Mouse (Mus musculus) bone marrow, adult 2 months (tissue): ENCODE data around the gene Nt5c1a. TPM values are rescaled to one million over a fixed set of nuclear protein-coding genes. Genes with fewer than 3 reads are reported as not detected.

Experiments
- H3K27ac ChIP-seq: fragments of 200-500 bp; 2 replicates; pipeline ENCODE4 v1.5.1; 2012; ENCODE audit warnings: low read depth, mild to moderate bottlenecking, control low read depth, inconsistent platforms, low read length; ENCODE audit not compliant: control insufficient read depth, poor library complexity, insufficient read depth
- H3K4me1 ChIP-seq: fragments of 200-500 bp; 2 replicates; pipeline ENCODE4 v1.6.1; 2011; ENCODE audit warnings: low read length; ENCODE audit not compliant: control insufficient read depth, insufficient read depth
- H3K4me3 ChIP-seq: fragments of 200-500 bp; replicated peaks from 2 replicates; pipeline ENCODE3; 2011; ENCODE audit warnings: mild to moderate bottlenecking, low read depth, low read length, control low read depth; ENCODE audit not compliant: control insufficient read depth
- CTCF ChIP-seq: fragments of 200-500 bp; IDR thresholded peaks from 2 replicates; pipeline ENCODE4 v1.5.1; 2011; ENCODE audit warnings: low read length, control low read depth; ENCODE audit not compliant: control insufficient read depth, insufficient read depth
- POLR2A ChIP-seq: fragments of 200-500 bp; IDR thresholded peaks from 2 replicates; pipeline ENCODE4 v1.6.1; 2011; ENCODE audit warnings: low read depth, mild to moderate bottlenecking, control low read depth, low read length, borderline replicate concordance; ENCODE audit not compliant: control insufficient read depth
- WGBS: fragments of 180-500 bp; shearing (Covaris S2); methylation state at CpG from one replicate; pipeline ENCODE4 v1.1.7; 2018; 5-methylcytosine and 5-hydroxymethylcytosine counted together
- polyA plus RNA-seq: library from polyadenylated mRNA; stranded (reverse); fragments of >200 nt; gene quantifications from 2 replicates; pipeline ENCODE4 v1.2.4, GENCODE M21; 2011; ENCODE audit warnings: low replicate concordance; ENCODE audit not compliant: missing spikeins, insufficient read depth, insufficient read length

The Nt5c1a gene
- polyA plus RNA-seq, 1 experiment, result not detected

DNA sequence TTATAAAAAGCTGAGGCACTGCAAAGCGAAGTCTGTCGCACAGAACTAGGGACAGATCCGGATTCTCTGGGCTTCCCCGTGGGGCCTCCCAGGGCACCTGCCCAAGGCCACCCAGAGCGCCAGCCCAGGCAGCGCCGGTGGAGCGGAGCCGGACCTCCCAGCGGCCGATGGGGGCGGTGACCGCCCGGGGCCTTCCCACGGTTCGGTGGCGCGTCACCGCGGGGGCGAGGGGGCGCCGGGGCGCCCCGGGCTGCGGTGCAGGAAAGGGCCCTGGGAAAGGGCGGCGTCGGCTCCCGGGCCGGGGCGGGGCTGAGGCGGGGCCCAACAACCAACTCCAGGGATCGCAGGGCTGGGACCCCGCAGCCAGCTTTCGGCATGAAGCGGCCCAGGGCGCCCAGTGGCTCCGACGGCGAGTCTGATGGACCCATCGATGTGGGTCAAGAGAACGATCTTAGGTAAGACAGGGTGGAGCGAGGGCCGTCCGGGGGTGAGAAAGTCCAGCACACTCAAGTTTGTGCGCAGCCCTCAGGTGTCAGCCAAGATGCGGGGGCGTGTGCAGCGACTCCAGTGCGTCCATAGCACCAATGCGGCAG, 32.3 kb downstream of the Nt5c1a start, which contains the start of gene Heyl:
Gene Heyl, plus strand, starts transcription at position 65 of the 593 bp plus-strand sequence.
- no peak for TF ChIP-seq CTCF
- no peak for TF ChIP-seq POLR2A
- WGBS, result 5% methylated on average over 52 of the region's 52 CpGs
- Histone ChIP-seq H3K27ac (no peak within 1 kb of the TSS), H3K4me3 (peak within 1 kb of the TSS; percentile 15), H3K4me1 (no peaks in the 10 kb centered on the region; the same call in none of the 2 replicates)

DNA sequence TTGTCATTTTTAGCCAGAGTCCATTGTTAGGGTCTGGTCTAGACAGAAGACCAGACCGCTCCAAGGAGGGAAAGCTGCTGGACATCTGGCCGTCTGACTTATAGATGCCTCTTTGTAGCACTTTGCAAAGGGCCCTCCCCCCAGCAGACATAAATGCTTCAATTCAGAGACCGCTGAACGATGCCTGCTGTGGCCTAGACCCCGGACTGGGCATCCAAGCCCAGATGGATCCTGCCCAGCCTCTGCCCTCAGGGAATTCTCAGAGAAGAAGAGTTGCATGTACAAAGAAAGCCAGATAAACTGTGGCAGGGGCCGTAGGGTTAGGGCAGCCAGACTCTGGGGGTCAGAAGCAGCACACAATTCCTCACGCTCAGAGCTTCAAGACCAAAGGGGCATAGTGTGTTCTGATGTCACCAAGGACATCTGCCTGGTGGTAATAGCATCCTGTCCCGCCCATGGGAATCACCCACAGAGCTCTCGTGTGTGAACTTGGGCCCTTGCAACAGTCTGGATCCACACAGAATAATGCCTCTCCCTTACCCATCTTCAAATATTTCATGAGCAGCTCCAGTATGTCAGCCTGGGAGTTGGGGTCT, 34.6 kb downstream of the Nt5c1a start:
- WGBS, result 68% methylated on average over 9 of the region's 9 CpGs
- TF ChIP-seq CTCF (no peak), POLR2A (no peak)
- H3K4me1 ChIP-seq, result no peaks in the 10 kb centered on the region; the same call in none of the 2 replicates
- H3K4me3 ChIP-seq, result no peak overlapping the region
- H3K27ac ChIP-seq, result no peak overlapping the region

- no peak overlapping the region for H3K4me3 ChIP-seq
- H3K4me1 ChIP-seq, result no peaks in the 10 kb centered on the region; the same call in none of the 2 replicates
- WGBS, result 65% methylated on average over 13 of the region's 13 CpGs
- no peak for TF ChIP-seq POLR2A
- no peak for TF ChIP-seq CTCF
- H3K27ac ChIP-seq, result no peak overlapping the region
These were observed 35.2 kb downstream of the Nt5c1a start for GRCm38 (mm10) chr4:123236431-123237031.

DNA sequence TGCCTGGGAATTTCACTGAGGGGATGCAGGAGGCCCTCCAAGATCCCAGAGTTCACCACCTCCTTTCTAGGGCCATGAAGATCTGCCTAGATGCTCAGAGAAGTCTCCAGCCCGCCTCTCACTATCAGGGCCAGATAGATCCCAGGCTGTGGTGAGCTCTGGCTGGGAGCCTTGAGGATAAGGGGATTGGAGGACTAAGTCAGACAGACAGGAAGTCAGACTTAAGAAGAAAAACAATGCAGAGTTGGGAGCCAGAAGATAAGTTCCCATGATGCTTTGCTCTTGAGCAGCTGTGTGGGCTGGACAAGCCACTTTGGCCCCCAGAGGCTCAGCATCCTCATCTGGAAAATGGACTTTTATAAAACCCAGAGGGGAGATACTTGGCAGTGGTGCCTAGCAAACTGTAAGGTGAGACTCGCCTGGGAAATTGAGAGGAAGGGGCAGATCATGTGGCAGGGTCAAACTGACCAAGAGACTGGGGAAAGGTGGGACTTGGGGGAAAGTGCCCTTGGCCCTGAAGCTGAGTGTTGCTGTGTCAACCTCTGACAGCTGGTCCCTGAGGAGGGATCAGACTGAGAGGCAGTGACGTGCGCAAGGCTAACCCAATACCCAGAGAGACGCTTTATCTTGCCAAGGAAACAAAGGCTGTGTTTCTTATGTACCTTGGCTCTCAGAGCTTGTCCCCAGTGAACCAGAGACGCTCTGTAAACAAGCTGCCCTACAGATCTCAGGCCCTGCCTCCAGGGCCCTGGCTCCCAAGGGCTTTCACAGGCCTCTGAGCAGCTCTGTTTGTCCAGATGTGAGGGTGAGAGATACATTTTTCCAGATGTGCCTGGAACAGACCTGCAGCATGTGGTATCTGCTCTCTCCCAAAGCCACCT, 36.3 kb downstream of the Nt5c1a start:
- Histone ChIP-seq H3K27ac (peak overlapping the region; percentile 4), H3K4me1 (no peaks in the 10 kb centered on the region; the same call in 1 of the 2 replicates), H3K4me3 (no peak overlapping the region)
- 70% methylated on average over 6 of the region's 6 CpGs for WGBS
- TF ChIP-seq POLR2A, result no peak
- TF ChIP-seq CTCF, result no peak

DNA sequence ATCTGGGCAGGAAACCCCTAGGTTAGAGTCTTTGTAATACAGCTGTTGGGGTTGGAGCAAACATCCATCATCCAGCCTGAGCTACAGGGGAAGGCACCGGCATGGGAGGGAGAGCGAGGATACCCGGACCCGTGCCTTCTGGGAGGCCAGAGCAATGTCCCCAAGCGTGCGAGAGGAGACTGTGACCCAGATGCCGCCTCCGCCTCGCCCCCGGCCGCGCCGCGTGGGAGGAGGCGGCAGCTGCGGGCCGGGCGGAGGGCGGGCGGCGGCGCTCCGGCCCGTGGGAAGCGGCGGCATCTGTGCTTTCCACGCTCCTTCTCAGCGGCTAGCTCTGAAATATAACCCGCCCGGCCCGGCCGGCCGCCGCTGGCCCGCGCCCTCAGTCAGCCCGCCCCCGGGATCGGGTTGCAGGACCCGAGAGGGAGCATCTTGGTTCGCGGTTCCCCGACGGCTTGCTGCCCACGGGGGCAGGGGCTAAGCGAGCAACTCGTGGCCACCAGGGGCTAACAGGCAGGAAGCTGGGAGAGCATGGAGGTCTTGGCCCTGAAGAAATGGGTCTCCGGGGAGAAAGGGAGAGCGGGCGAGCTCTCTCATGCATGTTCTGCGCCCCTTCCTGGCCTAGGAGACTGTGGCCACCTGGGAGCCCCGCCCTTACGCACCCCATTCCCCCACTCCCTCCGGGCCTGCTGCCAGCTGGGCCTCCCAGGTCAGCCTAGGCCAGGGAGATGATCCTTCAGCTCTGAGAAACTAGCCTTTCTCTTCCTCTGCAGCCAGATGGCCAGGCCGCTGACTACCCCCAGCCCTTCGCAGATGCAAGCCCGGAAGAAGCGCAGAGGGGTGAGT, 38.3 kb downstream of the Nt5c1a start:
- Histone ChIP-seq H3K27ac (peak overlapping the region; percentile 6; the same call in 1 of the 2 replicates), H3K4me3 (no peak overlapping the region), H3K4me1 (no peaks in the 10 kb centered on the region; the same call in 1 of the 2 replicates)
- TF ChIP-seq CTCF (no peak), POLR2A (no peak; the same call in 1 of the 2 replicates)
- 11% methylated on average over 57 of the region's 58 CpGs for WGBS

GRCm38 (mm10) chr4:123246221-123246620, 44.9 kb downstream of the Nt5c1a start:
- no peak overlapping the region for H3K4me3 ChIP-seq
- no peaks in the 10 kb centered on the region for H3K4me1 ChIP-seq
- no peak overlapping the region for H3K27ac ChIP-seq
- no peak for TF ChIP-seq CTCF
- TF ChIP-seq POLR2A, result no peak
- 77% methylated on average over 7 of the region's 7 CpGs for WGBS

DNA sequence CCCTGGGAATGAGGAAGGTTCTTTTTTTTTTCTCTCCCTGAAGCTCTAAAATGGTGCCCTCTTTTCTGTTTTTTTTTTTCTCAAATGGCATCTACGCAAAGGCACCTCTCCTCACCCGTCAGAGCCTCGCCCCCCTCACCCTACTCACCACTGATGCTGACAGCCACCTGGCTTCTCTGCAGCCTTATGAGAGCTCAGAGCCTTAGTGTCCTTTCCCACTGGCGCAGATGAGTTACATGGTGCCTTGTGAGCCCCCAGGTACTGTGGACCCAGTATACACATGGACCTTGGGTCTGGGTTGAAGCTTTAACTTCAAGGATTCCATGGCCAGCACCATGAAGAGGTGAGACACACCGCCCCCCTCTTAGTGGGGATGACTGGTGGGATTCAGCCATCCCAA, 45.3 kb downstream of the Nt5c1a start:
- no peak overlapping the region for H3K4me3 ChIP-seq
- H3K27ac ChIP-seq, result no peak overlapping the region
- no peaks in the 10 kb centered on the region; the same call in 1 of the 2 replicates for H3K4me1 ChIP-seq
- TF ChIP-seq POLR2A (no peak), CTCF (no peak)
- WGBS, result 90% methylated on average over 5 of the region's 5 CpGs
